Mouse (Mus musculus) C3H10T1/2 (cell line): ENCODE measurements around the gene Trpc3. TPM values are rescaled to one million over a fixed set of nuclear protein-coding genes. Genes with fewer than 3 reads are reported as not detected.

Source experiments
- polyA plus RNA-seq, 2 experiments: library from polyadenylated mRNA; unstranded; fragments of >200 nt; fragmentation: generic; extraction: Trizol; gene quantifications; one replicate each; pipeline ENCODE4 v1.2.1; 2012; ENCODE audit warnings: missing spikeins in 2 of 2

Trpc3 gene
- not detected for polyA plus RNA-seq

DNA sequence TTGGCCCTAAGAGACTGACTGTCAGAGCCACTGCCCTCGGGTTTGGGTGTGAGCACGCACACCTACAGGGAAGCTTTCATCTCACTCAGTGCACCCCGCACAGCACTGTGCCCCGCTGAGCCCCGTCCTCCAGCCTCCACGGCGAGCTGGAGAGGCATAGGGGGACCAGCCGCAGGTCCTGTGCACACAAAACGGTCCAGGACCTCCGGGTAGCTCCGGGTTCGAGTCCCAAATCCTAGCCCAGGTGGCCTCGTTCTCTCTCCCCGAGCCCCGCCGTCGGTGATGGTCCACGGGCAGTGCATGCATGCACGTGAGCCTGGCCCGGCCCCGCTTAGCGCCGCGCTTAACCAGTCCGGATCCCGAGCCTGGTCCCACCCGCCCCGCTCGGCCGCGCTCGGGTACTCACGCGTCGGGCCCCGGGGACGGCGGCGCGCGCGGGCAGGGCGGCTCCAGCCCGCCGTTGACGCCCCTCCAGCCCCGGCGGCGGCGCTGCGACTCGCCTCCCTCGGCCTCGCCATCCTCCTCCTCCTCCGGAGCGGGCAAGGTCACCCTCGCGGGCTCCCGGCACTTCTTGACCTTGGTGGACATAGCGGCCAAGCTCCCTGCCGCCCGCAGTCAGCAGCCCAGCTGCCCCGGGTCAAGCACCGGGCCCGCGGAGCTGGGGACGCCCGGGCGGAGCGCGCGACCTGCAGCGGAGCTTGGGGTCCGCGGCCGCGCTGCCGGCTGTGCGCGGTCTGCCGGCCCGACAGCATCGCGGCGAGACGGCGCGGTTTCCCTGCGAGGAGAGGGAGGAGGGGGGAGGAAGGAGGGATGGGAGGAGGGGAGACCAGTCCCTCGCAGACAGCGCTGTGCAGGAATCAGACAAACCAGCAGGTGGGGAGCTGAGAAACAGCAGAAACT, at the start of gene Trpc3:
Trpc3 (minus strand) TSS at position 776 of the 900 bp plus-strand sequence.

DNA sequence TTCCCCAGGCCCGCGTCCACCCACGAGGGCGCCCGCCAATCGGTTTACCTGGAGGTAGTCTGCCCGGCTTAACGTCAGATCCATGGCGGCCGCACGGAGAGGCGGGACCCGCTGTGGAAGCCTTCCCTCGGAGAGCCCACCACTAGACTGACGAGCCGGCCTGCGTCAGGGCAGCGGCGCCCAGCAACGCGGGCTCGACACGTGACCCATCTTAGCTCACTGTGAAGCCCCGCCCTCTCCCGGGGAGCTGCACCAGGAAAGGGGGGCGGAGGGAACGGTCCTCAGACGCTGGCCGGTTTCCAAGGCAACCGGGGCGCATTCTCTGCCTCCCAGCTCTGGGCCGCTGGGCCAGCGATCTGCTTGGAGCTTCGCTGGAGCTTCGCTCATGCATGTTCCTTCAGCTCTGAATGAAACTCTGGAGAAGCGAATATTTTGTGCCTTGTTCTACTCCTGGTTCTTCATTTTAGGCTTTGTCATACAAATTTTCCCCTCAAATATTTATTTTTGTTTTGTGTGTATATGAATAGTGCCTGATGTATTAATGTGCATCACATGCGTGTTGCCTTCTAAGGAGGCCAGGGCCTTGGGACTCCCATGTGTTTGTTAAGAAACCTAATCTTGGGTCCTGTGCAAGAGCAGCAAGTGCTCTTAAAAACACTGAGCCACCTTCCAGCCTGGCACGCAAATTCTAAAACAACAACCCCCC, 76.6 kb downstream of the Trpc3 start, which contains the start of gene Bbs7:
Bbs7 (minus strand) TSS at position 276 of the 706 bp plus-strand sequence.

DNA sequence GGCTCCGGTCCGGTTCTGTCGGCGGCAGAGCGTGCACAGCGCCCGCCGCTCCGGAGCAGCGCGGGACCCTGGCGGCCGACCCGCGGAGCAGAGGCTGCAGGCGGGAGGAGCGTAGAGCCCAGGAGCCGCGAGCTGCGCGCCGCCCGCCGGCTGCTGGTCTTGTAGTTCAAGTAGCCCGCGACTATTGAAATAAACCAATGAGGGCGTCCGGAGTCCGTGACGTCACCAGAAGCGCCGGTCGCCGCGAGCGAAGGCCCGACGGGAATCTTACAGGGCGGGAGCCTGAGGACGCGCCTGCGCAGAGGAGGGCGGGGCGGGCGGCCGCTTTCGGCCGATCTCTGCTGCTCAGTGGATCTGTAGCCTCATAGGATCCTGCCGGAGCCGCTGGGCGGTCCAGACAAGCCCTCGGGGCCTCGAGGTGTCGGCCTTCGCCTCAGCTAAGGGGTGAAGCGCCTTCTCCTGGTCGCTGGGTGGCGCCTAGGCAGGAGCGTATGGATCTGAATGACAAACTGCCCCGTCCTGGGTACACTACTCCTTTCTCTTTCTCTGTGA, 118.1 kb downstream of the Trpc3 start, which contains the start of gene Ccna2:
Ccna2 (minus strand) TSS at position 324 of the 552 bp plus-strand sequence.

Other genes starting within 250 kb of the Trpc3 start
- 100 to 1,000 TPM; 220 to 517 TPM for gene Anxa5, start 214.3 kb downstream of the Trpc3 start, polyA plus RNA-seq
- gene 1810062G17Rik, start 214.2 kb downstream of the Trpc3 start, polyA plus RNA-seq = 1 to 10 TPM in 1 of 2 experiments, under 1 TPM in 1; 0.37 to 1.2 TPM
- gene Gm11549, start 168.4 kb downstream of the Trpc3 start, polyA plus RNA-seq = not detected
- gene Exosc9, start 137.6 kb downstream of the Trpc3 start, polyA plus RNA-seq = 1 to 10 TPM in 1 of 2 experiments, under 1 TPM in 1; 0.78 to 5.6 TPM
- gene Ccna2, start 118.0 kb downstream of the Trpc3 start, polyA plus RNA-seq = 10 to 100 TPM; 25.4 to 40.8 TPM
- gene Bbs7, start 76.7 kb downstream of the Trpc3 start, polyA plus RNA-seq = 1 to 10 TPM in 1 of 2 experiments, under 1 TPM in 1; 0.15 to 2.3 TPM
- 1 to 10 TPM in 1 of 2 experiments, under 1 TPM in 1; 0.21 to 2.5 TPM for gene 4932438A13Rik, start 172.9 kb upstream of the Trpc3 start, polyA plus RNA-seq